Mouse (Mus musculus): ENCODE data around the gene 1110004F10Rik. TPM values are rescaled to one million over a fixed set of nuclear protein-coding genes. Genes with fewer than 3 reads are reported as not detected.

The 1110004F10Rik gene
- polyA plus RNA-seq, 1 experiment, result 105 TPM

DNA sequence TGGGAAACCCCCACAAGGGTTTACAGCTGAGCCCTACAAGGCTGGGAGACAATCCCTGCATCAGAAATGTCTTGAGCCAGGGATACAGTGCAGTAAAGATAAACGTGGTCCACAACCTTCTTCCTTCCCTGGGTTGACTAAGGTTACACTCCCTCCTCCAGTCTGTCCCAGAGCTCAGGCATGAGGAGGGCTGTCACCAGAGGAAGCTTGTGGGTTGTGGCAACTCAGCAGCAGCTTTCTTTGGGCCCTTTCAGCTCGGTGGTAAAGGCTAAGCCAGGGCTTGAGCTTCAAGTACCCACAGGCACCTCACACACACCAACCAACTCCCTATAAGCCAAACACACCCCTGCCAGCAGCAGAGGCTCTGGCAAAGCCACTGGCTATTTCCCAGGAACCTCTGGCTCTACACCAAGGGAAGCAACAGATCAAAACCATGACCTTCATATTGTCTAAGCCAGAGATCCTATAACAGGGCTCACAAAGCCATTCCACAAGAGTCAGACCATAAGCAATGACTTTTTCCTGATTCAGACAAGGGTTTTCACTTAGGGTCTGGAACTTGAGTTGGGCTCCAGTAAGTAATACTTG lies 114.7 kb downstream of the 1110004F10Rik start:
- TF ChIP-seq POLR2A (IDR thresholded peaks at IDR 0.05; ENCODE audit: borderline replicate concordance, insufficient read depth, low read length) (no peak), CTCF (IDR thresholded peaks at IDR 0.05; ENCODE audit: borderline replicate concordance, insufficient read depth, low read depth, low read length) (no peak)
- no peak for DNase-seq
- 59% methylated on average over 2 of the region's 2 CpGs for WGBS
- no peak overlapping the region for H3K4me3 ChIP-seq (replicated peaks; ENCODE audit: insufficient read depth, low read depth, low read length)
- no peak overlapping the region for H3K27ac ChIP-seq (ENCODE audit: insufficient read depth, low read length)
- H3K27me3 ChIP-seq (ENCODE audit: control insufficient read depth, insufficient read depth, low read length), result no peaks in the 10 kb centered on the region
- no peaks in the 10 kb centered on the region; the same call in 1 of the 2 replicates for H3K4me1 ChIP-seq (ENCODE audit: control insufficient read depth, insufficient read depth, low read length)

Other genes with a start within 250 kb of the 1110004F10Rik start
- gene Sox6, start 601 bp upstream of the 1110004F10Rik start, polyA plus RNA-seq (2012; rRNA removed), result 4.6 and 6.0 TPM in 2 replicates
- gene Gm4353, start 45.2 kb downstream of the 1110004F10Rik start, polyA plus RNA-seq (2012; rRNA removed), result 0.79 and 1.2 TPM in 2 replicates